Mouse (Mus musculus) brain, embryonic 14.5 days (tissue): ENCODE results near the gene Cd200.

Experiments used
- CTCF ChIP-seq: fragments of 200-500 bp; IDR thresholded peaks from 2 replicates; pipeline ENCODE4 v1.5.1; 2012; ENCODE audit warnings: inconsistent platforms, mild to moderate bottlenecking, moderate library complexity, borderline replicate concordance; ENCODE audit not compliant: insufficient read depth, insufficient read length; ENCODE audit errors: extremely low read depth
- POLR2A ChIP-seq: fragments of 200-500 bp; IDR thresholded peaks from 2 replicates; pipeline ENCODE4 v1.6.1; 2012; ENCODE audit warnings: mild to moderate bottlenecking, inconsistent platforms, borderline replicate concordance; ENCODE audit not compliant: poor library complexity, insufficient read depth, insufficient read length, severe bottlenecking; ENCODE audit errors: extremely low read depth

- TF ChIP-seq POLR2A (no peak), CTCF (no peak)
Observed at GRCm38 (mm10) chr16:45364627-45365026, 44.2 kb downstream of the Cd200 start.
